Mouse (Mus musculus) cortical plate, adult 2 months (tissue): ENCODE data around the gene Ogfod2.

Experiments used
- CTCF ChIP-seq: fragments of 200-500 bp; IDR thresholded peaks from 2 replicates; pipeline ENCODE4 v1.5.1; 2011; ENCODE audit warnings: mild to moderate bottlenecking, control low read depth, low read length; ENCODE audit not compliant: insufficient read depth; ENCODE audit errors: extremely low read depth
- POLR2A ChIP-seq: fragments of 200-500 bp; IDR thresholded peaks from 2 replicates; pipeline ENCODE4 v1.6.1; 2011; ENCODE audit warnings: mild to moderate bottlenecking, low read length, control low read depth; ENCODE audit not compliant: insufficient read depth; ENCODE audit errors: extremely low read depth

DNA sequence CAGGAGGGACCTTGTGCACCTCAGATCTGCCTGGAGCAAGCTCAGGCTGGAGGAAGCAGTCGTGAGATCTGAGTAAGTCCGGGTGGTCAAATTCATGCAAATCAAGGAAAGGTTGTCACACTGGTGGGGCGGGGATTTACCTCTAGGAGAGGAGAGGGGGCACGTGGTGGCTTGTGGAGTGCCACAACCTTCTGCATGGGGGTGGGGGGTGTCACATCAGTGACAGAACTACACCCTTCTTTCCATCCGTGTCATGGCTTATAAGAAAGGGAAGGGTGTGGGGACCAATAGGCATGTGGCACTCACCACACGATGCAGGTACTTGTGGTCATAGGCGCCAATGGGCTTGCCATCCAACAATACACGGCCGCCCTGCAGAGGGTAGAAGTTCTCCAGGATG lies 36.4 kb upstream of the Ogfod2 start:
- TF ChIP-seq CTCF (no peak), POLR2A (no peak)
